Mouse (Mus musculus): ENCODE results near the gene Psmd7.

Psmd7 gene

DNA sequence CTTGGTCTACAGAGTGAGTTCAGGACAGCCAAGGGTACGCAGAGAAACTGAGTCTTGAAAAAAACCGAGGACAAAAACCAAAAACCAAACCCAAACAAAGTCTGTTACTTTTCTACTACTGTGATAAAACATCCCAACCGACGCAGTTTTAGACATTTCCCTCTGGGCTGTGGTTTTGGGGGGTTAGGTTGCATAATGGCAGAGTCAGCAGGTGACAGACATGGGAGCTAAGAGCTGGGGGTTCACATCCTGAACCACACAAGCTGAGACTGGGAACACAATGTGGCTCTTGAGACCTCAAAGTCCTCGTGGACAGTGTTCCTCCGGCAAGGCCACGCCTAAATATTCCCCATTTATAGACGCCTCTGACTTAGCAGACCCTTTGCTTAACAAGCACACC, 10.1 kb downstream of the Psmd7 start:
- in situ Hi-C loops (cut with MboI, MseI) = no loop called here

DNA sequence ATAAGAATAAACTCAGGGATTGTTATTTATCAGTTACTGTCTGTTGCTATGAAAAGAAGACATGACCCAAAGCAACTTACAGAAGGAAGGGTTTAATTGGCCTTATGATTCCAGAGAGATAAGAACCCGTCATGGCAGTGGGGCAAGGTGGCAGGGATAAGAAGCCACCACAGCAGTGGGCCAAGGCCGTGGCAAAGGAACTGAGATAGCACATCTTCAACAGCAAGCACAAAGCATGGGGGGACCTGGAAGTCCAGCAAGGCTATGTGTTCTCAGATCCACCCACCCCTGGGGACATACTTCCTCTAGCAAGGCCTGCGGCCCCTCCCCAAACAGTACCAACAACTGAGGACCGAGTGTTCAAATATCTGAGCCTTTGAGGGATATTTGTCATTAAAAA, 10.6 kb downstream of the Psmd7 start:
- in situ Hi-C loops (cut with MboI, MseI) = no loop called here

DNA sequence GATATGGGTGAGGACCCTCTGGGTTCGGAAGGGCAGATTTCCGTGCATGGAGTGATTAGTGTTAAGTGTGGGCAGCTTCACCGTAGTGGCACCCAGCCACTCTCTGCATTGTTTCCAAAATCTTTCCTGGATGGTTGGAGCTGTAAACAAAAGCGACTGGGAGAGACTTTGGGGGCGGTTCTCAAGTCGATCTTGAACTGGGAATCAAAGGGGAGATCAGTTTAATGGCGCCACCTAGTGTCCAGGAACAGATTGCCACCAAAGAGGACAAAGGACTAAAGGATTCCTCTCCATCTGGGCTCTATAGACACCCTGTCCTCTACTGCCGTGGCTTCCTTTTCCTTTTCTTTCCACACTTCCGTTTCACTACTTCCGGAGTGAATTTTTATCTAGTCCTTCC, 11.6 kb downstream of the Psmd7 start:
- in situ Hi-C loops (cut with MboI, MseI) = no loop called here

DNA sequence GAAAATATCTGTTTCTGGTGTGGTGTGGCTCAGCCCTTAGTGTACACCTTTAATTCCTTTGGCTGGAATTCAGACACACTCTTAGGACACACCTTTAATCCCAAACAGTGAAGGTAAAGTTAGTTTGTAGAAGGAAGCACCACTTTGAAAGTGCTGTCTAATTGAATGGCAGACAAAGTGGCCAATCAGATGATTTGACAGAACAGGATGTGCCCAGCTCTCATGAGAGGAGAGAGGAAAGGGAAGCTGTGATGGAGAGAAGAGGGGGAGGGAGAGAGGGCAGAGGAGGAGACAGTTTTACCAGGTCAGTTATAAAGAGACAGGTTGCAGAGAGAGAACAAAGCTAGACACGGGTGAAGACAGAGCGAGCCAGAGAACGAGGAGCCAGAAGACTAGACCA, 13.5 kb downstream of the Psmd7 start:
- in situ Hi-C loops (cut with MboI, MseI) = loop anchor here (5.0 kb wide), 1 partner anchor 122 kb away; no protein-coding TSS in a partner anchor

DNA sequence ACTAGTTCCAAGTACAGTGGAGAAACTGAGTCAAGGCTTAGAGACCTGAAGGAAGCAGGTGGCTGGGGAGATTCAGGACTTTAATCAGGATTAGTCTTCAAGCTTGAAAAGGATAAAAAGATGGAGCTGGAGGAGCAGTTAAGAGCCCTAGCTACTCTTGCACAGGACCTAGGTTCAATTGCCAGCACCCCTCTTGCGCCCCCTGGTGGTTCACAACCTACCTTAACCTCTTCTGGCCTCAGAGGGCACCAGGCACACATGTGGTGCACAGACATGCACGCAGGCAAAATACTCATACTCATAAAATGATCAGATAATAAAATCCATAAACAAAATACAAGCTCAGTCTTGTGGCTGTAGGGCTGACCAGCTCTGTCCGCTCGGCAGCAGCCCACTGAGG, 15.8 kb downstream of the Psmd7 start:
- in situ Hi-C loops (cut with MboI, MseI) = loop anchor here (5.0 kb wide), 1 partner anchor 120 kb away; no protein-coding TSS in a partner anchor

DNA sequence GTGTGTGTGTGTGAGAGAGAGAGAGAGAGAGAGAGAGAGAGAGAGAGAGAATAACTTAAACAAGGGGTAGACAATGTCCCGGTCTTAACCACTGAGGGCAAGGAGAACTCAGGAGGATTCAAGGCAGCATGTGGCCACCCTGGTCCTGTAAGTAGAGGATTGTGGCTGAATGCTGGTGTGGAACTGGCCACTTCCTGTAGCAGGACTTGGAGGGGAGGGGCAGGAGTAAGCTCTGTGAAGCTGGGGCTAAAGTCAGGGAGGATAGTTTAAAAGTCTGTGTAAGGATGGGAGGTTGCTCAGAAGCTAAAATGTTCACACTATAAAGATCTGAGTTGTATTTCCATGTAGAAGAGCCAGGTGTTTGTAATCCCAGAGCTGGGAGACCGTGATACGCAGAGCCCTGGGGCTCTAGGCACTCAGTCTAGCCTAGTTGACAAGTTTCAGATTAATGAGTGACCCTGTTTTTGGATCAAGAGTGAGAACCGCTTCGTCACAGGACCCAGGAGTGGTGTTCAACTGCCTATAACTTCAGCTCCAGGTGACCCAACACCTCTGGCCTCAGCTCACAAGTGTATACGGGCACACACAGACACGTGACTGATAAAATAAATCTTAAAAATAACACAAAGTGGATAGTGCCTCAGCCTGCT, 16.7 kb downstream of the Psmd7 start:
- in situ Hi-C loops (cut with MboI, MseI) = loop anchor here (5.0 kb wide), 1 partner anchor 119 kb away; no protein-coding TSS in a partner anchor

DNA sequence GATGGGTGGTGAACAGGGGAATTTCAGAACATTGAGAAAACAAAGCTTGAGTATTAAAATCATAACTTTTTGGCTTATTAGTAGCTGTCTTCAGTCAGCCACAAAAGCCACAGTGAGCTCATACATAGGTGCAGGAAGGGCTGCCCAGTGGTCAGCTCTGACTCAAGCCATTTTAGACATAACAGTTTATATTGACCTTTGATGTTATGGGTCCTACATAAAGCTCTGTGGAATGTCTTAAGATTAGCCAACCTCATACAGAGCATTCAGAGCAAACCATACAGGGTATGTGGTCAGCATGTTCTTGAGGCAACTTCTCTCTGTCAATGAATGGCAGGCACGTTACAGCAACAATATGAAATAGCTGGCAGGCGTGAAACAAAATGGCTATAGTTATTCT, 17.2 kb downstream of the Psmd7 start:
- in situ Hi-C loops (cut with MboI, MseI) = loop anchor here (5.0 kb wide), 1 partner anchor 119 kb away; no protein-coding TSS in a partner anchor

DNA sequence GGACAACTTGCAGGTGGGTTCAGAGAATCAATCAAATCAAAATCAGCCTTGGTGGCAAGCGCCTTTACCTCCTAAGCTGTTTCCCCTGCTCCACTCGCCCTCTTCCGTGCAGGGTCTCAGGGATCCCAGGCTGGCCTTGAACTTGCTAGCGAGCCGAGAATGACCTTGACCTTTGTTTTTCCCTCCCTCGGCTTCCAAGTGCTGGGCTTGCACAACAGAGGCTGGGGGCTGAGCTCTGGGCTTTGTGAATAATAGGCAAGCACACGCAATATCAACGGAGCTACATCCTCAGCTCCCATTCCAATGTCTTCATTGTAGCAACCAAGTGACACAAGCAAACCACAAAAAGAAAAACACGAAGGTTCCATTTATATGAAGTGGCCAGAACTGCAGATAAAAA, 26.1 kb downstream of the Psmd7 start:
- in situ Hi-C loops (cut with MboI, MseI) = no loop called here

DNA sequence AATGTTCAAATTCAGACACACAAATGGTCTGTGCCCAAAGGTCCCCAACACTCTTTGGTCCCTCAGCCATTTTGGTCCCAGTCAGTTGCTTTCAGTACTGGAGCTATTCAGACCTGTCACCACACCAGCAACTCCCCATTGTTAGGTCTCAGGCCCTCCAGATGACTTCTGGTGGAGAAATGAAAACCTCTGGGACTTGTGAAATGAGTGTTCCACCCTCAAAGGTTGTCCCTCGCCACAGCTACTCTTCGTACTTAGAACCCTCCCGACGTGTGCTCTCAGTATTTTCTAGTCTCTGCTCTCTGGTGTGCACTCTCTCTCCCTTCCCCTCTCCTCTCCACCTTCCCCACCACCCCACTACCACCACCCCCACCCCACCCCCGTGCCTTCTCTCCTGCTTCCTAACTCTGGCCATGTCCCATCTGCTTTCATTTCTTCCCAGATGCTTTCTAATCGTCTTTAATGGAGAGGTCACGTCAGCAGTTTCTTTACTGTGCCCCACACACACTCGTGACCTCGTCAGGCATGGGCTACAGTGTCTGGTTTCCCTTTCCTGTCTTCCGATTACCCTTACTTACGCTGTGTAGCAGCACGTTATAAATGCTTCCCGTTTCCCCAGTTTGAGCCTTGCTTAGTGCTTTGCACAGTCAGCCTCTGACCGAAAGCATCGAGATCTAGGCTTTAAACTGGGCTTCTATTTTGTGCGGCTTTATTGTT, 27.3 kb downstream of the Psmd7 start:
- in situ Hi-C loops (cut with MboI, MseI) = no loop called here

DNA sequence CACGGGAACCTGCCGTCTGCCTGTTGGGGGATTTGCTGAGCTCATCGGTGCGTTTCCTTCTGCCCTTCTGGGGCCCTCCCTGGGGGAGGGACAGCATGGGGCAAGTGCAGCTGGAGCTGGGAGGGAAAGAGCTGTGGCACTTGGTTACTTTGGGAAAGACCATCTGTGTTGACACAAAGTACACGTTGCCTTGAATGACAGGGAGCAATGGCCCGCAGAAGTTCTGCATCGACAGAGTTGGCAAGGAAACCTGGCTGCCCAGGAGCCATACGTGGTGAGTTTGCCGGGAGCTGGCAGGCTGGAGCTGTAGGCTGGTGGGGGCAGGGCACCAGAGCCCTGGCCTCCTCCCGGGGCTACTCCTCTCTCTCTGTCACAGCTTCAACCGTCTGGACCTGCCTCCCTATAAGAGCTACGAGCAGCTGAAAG, 31.7 kb downstream of the Psmd7 start:
- in situ Hi-C loops (cut with MboI, MseI) = no loop called here

DNA sequence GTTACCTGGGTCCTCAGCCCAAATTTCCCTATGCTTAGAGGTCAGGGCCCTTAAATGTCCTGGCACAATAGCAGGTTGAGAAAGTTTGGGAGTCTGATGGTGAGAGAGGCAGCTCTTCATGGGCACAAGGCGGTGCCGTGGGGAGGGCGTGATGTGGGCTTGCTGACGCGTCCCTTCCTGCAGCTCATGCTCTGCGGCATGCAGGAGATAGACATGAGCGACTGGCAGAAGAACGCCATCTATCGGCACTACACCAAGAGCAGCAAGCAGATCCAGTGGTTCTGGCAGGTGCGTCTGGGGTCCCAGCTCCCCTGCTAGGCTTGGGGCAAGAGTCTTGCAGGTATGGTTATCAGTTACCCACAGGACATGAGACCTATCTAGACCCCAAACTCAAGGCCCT, 33.0 kb downstream of the Psmd7 start:
- in situ Hi-C loops (cut with MboI, MseI) = no loop called here

DNA sequence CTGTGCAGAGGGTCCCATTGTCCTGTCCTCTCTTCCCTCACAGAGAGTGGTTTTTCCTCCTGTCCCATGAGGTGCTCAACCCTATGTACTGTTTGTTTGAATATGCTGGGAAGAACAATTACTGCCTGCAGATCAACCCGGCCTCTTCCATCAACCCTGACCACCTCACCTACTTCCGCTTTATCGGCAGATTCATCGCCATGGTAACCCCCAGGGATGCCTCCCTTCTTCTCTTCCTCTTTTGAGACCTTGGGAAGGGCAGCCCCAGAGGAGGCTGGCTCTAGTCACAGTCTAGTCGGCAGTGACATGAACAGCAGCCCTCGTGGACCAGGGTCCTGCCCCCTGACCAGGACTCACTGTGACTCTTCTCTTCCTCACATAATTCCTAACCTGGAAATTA, 36.0 kb downstream of the Psmd7 start:
- in situ Hi-C loops (cut with MboI, MseI) = no loop called here

DNA sequence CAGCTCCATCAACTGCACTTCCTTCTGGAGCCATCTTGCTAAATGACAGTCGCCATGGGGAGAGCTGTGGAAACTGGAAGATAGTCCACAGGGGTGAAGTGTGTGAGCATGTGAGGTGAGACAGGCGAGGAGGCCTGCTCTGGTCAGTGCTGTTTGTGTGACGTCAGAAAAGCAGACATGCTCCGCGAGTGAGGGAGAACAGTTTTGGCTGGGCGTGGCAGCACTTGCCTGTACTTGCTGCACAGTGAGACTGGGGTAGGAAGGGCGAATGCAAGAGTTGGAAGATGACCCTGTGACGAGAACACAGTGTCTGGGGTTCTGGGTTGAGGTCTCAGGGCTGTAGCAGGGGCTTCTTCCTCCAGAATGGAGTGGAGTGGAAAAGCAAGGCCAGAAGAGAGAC, 41.4 kb downstream of the Psmd7 start:
- in situ Hi-C loops (cut with MboI, MseI) = no loop called here

DNA sequence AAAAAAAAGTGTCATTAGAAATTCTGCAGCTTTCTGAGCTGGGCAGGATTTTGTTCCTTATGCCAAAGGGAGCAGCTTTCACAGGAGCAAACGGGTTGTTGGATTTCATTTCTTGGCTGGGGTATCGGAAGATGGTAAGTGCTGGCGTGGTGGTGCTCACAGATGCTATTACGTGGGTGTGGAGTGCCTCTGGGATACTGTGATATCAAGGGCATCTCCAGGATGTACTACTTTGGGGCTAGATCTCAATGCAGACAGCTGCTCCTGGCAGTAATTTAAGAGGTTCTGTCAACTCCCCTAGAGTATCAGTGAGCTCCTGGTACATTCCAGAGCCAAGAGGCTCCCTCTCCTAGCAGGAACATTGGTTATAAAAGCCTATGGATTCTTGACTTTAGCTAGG, 42.1 kb downstream of the Psmd7 start:
- in situ Hi-C loops (cut with MboI, MseI) = no loop called here

DNA sequence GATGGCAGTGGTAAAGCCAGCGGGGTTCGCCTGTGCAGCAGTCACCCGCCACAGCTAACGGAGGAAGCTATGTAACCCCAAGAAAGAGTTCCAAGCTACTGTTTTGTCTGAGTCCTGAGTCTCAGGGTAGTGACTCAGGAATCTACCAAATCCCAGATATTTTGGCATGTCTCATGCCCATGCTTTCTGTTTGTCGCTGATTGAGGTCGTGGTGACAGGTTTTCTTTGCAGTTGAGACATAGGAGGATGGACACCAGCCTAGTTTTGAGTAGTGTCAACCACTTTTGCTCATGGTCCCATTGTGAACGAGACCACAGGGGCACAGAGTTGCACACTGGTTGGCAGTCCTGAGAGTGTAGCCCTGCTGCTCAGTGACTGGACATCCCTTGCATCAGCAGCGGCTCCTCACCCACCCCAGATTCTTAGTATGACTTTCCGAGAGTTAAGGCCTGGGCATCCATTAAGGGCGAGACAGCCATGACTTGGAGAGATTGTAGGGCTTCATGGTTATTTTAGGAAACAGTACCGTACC, 42.6 kb downstream of the Psmd7 start:
- in situ Hi-C loops (cut with MboI, MseI) = no loop called here

DNA sequence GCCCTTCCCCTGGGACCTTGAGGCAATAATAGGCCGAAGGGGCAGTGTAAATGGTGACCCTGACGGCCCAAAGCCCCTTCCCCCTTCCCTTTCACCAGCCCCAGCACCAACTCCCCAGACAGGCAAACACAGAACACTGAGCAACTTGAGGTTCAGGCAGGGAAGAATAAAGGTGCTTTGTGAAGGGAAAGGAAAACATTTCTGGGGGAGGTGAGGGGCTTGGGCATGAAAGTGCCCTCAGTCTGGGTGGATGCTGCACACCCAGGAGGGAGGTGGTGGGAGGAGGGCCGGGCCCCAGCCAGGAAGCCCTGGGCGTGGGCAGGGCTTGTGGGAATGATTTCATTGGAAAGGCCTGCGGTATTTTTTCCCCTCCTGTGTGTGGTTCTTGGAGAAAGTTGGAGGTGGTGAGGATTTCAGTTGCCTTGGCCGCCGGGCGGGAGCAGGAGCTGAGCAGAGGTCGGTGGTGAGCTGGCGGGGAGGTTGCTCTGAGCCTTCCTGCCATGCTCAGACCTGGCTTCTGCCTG, 43.6 kb downstream of the Psmd7 start:
- in situ Hi-C loops (cut with MboI, MseI) = no loop called here

DNA sequence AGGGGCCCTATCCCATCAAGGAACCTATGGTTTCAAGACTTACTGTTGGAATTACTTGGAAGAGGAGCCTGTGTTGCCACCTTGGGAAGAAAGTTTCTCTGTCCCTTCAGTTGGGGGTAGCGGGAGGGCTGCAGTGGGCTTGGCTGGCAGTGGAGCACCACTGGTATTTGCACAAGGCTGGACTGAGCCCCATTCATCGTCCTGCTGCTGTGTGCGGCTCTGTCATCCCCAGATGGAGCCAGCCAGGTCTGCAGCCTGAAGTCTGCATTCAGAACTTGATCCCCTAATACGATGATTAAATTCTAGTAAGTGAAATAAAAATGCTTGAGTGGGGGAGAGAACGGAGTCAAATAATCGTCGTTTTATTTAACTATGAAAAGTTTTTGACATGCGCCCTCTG, 44.1 kb downstream of the Psmd7 start:
- in situ Hi-C loops (cut with MboI, MseI) = no loop called here

DNA sequence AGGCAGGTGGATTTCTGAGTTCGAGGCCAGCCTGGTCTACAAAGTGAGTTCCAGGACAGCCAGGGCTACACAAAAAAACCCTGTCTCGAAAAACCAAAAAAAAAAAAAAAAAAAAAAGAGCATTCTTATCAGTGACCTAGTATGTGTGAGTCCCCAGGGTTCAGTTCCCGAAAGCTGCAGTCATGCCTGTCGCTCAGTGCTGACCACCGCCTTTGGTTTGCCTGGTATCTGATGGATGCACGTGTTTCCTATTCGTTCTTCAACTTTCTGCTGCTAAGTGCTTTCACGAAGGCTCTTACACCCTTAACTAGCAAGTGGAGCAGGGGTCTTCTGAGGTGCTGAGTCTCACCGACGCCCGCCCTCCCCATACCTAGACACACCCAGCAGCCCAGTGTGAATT, 44.5 kb downstream of the Psmd7 start:
- in situ Hi-C loops (cut with MboI, MseI) = no loop called here

DNA sequence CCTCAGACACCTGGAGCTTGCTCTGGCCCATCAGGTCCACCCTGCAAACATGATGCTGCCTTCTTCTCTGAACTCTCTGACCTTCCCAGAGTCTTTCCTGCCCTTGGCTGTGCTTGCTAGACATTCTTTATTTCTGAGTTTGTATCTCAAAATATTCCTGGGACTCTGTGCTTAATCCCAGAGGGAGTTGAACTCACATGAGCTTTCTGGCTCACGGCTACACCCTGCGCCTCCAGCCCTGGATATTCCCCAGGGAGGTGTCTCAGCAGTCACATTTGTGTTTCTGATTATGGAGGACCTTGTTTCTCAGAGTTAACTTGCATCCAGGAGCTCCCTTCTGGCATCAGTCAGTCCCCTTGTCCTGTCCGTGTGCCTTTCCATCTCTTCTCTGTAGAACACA, 46.1 kb downstream of the Psmd7 start:
- in situ Hi-C loops (cut with MboI, MseI) = no loop called here

DNA sequence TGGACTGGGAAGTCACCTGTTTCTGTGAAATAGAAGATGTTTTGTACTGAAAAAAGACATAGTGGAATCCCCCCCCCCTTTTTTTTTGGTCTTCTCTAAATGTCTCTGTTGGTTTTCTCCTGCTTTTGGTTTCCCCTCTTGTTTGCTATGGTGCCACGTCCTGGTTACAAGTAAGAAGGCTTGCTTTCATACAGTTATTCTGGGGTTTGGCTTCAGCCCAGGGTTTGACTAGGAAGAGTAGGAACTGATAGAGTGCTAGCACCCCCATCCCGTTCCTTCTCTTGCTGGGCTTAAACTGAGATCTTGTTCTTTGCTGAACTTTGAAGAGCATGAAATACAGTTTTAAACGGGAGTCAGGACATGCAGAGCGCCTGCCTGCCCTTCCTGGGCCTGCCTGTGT, 46.9 kb downstream of the Psmd7 start:
- in situ Hi-C loops (cut with MboI, MseI) = no loop called here

DNA sequence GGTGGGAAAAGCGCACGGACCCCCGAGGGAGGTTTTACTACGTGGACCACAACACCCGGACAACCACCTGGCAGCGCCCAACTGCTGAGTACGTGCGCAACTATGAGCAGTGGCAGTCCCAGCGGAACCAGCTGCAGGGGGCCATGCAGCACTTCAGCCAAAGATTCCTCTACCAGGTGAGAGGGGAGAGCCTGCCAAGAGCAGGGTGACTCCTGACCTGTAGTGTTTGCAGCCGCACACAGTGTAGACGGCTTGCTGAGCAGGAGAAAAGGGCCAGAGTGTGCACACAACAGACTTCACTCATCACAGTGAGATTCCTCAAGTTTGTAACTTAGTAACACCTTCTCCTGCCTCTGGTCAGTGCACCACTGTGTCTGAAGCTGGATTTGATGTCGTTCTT, 47.6 kb downstream of the Psmd7 start:
- in situ Hi-C loops (cut with MboI, MseI) = no loop called here

DNA sequence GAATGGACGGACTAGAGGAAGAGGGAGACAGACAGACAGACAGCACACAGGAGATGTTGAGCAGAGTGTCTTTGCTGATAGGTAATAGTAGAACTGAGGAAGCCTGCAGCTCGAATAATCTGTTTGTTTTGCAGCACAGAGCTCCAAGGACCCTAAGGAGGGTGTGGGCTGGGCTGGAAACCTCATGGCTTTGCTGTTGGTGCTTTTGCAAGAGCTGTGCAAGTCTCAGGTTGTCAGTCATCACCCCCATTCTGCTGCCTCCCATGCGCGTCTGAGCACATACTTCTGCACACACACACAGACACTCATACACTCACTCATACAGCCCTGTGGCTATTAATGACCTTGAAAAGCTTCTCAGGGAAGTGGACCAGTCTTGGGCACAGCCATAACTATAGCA, 50.8 kb downstream of the Psmd7 start:
- in situ Hi-C loops (cut with MboI, MseI) = no loop called here
